In the genomic region with DNA sequence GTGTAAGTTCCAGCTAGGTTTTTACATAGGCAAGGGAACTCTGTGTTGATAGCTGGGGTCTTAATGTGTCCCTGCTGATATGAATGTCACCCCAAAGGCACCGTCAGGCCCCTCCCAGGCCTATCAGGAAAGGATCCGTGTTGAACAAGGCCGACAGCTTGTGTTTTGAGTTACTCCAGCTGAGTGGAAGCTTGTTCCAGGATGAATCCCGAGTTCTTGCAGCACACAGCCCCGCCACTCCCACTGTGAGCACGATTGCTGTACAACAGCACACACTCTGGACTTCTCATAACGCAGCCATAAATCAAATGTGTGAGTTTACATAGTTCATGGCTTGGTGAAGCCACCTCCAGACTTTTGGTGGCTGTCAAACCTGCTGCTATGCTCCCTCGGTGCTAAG, we compare ENCODE assay signal across 9 mouse cellular contexts.
"Had no signal": no experiment of that assay in that cellular context is flagged by ENCODE, and none has a peak within 500 bp of the region (broad histone marks: within the 10 kb centered on the region; RNA-seq: fewer than 3 reads in every experiment).

No protein-coding gene starts in this region.

- H3K27me3 ChIP-seq: hindbrain, embryonic 15.5 days; limb, embryonic 15.5 days; liver, embryonic 12.5 days had no signal

- H3K27ac ChIP-seq: hindbrain, embryonic 15.5 days; limb, embryonic 15.5 days; liver, embryonic 12.5 days; midbrain, embryonic 10.5 days; neural tube, embryonic 15.5 days had no signal

- H3K36me3 ChIP-seq: hindbrain, embryonic 15.5 days; limb, embryonic 15.5 days; liver, embryonic 12.5 days; midbrain, embryonic 10.5 days; neural tube, embryonic 15.5 days had no signal

- H3K4me3 ChIP-seq: hindbrain, embryonic 15.5 days; limb, embryonic 15.5 days; liver, embryonic 12.5 days; midbrain, embryonic 10.5 days; myocyte; neural tube, embryonic 15.5 days had no signal

- H3K4me2 ChIP-seq: hindbrain, embryonic 15.5 days; limb, embryonic 15.5 days; liver, embryonic 12.5 days; neural tube, embryonic 15.5 days had no signal

- H3K9ac ChIP-seq: hindbrain, embryonic 15.5 days; limb, embryonic 15.5 days; liver, embryonic 12.5 days; neural tube, embryonic 15.5 days had no signal

- ATAC-seq: liver, embryonic 12.5 days had no signal

- H3K9me3 ChIP-seq: hindbrain, embryonic 15.5 days; limb, embryonic 15.5 days; liver, embryonic 12.5 days; midbrain, embryonic 10.5 days; neural tube, embryonic 15.5 days had no signal

- DNase-seq: kidney, adult 11 months; midbrain, embryonic 14.5 days; thymus, postnatal 36 days had no signal
